Mouse (Mus musculus) activated CD4-positive, CD25-positive, alpha-beta regulatory T cell, adult 9 weeks (primary cell): Measurements from ENCODE around the gene Clec4f. TPM values are rescaled to one million over a fixed set of nuclear protein-coding genes. Genes with fewer than 3 reads are reported as not detected.

ENCODE experiments used
- polyA plus RNA-seq: library from polyadenylated mRNA; unstranded; fragments of 100-300 nt; shearing (Covaris generic); gene quantifications from one replicate; pipeline ENCODE4 v1.2.1, GENCODE M21; 2017

Clec4f gene
- polyA plus RNA-seq = not detected

GRCm38 (mm10) chr6:83656087-83656486 is at the start of gene Clec4f:
Gene Clec4f (minus strand): TSS chr6:83656187.

GRCm38 (mm10) chr6:83677757-83678156 is 21.8 kb upstream of the Clec4f start, which contains the start of gene Cd207:
Gene Cd207 (minus strand): TSS chr6:83677857.

Other genes with a start within 250 kb of the Clec4f start
- gene Tet3, start 197.1 kb downstream of the Clec4f start, polyA plus RNA-seq = 45.3 TPM
- gene Dguok, start 149.2 kb downstream of the Clec4f start, polyA plus RNA-seq = 135 TPM
- 19.6 TPM for gene Actg2, start 119.9 kb downstream of the Clec4f start, polyA plus RNA-seq
- 39.4 TPM for gene Stambp, start 83.5 kb downstream of the Clec4f start, polyA plus RNA-seq
- not detected for gene Cd207, start 21.7 kb upstream of the Clec4f start, polyA plus RNA-seq
- gene Vax2, start 55.1 kb upstream of the Clec4f start, polyA plus RNA-seq = 0.37 TPM
- not detected for gene Atp6v1b1, start 86.8 kb upstream of the Clec4f start, polyA plus RNA-seq
- gene Ankrd53, start 106.5 kb upstream of the Clec4f start, polyA plus RNA-seq = not detected
- gene Tex261, start 119.6 kb upstream of the Clec4f start, polyA plus RNA-seq = 92.1 TPM
- 28.9 TPM for gene Nagk, start 138.8 kb upstream of the Clec4f start, polyA plus RNA-seq
- gene Paip2b, start 175.6 kb upstream of the Clec4f start, polyA plus RNA-seq = 36.9 TPM
- gene Zfp638, start 210.9 kb upstream of the Clec4f start, polyA plus RNA-seq = 163 TPM